Mouse (Mus musculus): ENCODE measurements around the gene Dync1li2. TPM values are rescaled to one million over a fixed set of nuclear protein-coding genes. Genes with fewer than 3 reads are reported as not detected.

The Dync1li2 gene
- 24.1 and 34.4 TPM in 2 replicates for total RNA-seq (2015; ENCODE audit: low replicate concordance)
- 62.9 and 69.6 TPM in 2 replicates for total RNA-seq (2017; ENCODE audit: low replicate concordance)

DNA sequence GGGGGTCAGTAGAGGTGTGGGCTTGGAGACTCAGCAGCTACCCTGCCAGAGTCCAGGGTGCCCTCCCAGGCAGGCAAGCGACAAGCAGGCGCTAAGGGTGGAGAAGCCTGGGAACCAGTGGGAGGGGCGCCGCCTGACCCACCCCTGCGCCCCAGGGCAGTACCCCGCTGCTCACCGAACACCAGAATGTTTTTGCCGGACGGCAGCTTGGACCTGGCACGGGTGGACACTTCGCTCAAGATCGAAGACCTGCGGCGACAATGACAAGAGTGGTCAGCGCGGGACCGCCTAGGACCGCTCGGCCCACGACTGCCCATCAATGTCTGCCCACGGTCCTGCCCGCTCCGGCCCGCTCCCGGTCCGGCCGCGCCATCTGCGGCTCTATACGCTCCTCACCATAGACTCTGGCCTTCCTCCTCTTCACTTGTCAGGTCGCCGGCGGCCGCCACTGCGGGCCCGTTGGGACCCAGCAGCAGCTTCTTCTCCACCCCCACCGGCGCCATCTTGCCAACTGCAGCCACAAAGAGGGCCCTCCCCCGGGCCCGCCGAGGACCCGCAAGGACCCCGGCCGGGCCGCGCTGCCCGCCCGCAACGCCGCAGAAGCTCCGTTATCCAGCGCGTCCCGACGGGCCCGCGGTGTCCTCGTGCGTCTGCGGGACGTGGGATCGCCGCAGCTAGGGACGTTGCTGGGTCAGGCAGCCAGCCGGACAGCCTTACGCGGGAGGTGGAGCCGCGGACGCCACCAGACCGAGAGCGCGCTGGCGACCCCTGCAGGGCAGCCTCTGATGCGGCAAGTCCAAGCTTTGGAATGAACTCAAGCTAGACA is at the start of gene Dync1li2:
Dync1li2 (minus strand) TSS at position 749 of the 826 bp plus-strand sequence.
- peak; percentile 90 for ATAC-seq (replicated peaks; ENCODE audit: low FRiP score, poor library complexity, severe bottlenecking)

DNA sequence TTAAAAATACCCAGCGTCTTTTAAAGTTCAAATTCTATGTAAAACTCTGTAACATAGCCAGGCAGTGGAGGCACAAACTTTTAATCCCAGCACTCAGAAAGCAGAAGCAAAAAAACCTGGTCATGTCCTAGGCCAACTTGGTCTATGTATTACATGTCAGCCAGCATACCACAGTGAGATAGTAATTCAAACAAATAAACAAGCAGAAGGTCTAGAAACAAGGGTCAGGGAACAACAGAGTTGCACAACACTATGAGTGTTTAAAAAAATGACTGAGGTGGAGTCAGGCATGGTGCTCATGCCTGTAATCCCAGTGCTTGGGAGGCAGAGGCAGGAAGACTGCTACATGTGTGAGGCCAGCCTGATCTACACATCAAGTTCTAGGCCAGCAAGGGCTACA is 36.2 kb upstream of the Dync1li2 start:
- ATAC-seq (replicated peaks; ENCODE audit: low FRiP score, poor library complexity, severe bottlenecking), result no peak

GRCm38 (mm10) chr8:104472465-104472864 is 29.6 kb upstream of the Dync1li2 start:
- ATAC-seq (replicated peaks; ENCODE audit: low FRiP score, poor library complexity, severe bottlenecking), result no peak

GRCm38 (mm10) chr8:104467463-104467862 is 24.6 kb upstream of the Dync1li2 start:
- ATAC-seq (replicated peaks; ENCODE audit: low FRiP score, poor library complexity, severe bottlenecking), result no peak

GRCm38 (mm10) chr8:104452177-104452576 is 9.3 kb upstream of the Dync1li2 start:
- peak; percentile 61 for ATAC-seq (replicated peaks; ENCODE audit: low FRiP score, poor library complexity, severe bottlenecking)

- ATAC-seq (replicated peaks; ENCODE audit: low FRiP score, poor library complexity, severe bottlenecking), result no peak
Measured at GRCm38 (mm10) chr8:104448796-104449195, 5.9 kb upstream of the Dync1li2 start.

- ATAC-seq (replicated peaks; ENCODE audit: low FRiP score, poor library complexity, severe bottlenecking), result no peak
Measured at GRCm38 (mm10) chr8:104446016-104446415, 3.2 kb upstream of the Dync1li2 start.

GRCm38 (mm10) chr8:104445248-104445647 is 2.4 kb upstream of the Dync1li2 start:
- ATAC-seq (replicated peaks; ENCODE audit: low FRiP score, poor library complexity, severe bottlenecking), result no peak

- ATAC-seq (replicated peaks; ENCODE audit: low FRiP score, poor library complexity, severe bottlenecking), result no peak
Measured at GRCm38 (mm10) chr8:104443125-104443679, 355 bp upstream of the Dync1li2 start.

- no peak for ATAC-seq (replicated peaks; ENCODE audit: low FRiP score, poor library complexity, severe bottlenecking)
Measured at GRCm38 (mm10) chr8:104441613-104442012, 1.2 kb downstream of the Dync1li2 start.

- no peak for ATAC-seq (replicated peaks; ENCODE audit: low FRiP score, poor library complexity, severe bottlenecking)
Measured at GRCm38 (mm10) chr8:104439461-104439860, 3.4 kb downstream of the Dync1li2 start.

DNA sequence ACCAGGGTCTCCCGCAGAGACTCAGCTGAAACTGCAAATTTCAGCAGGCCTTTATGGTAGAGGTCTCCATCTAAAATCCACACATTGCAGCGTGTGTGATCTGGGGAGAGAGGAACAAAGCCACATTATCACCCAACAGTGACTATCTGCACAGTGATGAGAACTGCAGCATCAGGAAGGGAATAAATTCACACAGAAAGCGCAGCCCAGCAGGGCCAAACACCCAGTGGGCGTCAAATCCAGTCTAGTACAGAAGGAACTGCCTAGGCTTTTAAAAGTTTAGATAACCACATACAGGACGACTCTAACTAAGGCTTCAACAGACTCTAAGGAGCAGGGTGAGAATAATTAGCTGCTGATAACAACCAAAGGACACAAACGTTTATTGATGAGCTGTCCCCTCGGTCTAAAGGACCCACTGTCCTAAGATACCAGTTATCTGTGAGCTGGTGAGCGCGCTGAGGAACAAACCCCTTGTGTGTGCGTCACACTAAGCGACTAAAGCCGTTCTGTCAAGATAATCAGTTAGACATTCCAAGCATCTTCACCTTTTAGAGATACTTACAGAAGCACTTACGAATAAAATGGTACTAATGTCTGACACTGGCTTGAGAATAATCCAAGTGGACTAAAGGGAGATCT is 5.2 kb downstream of the Dync1li2 start:
- ATAC-seq (replicated peaks; ENCODE audit: low FRiP score, poor library complexity, severe bottlenecking), result no peak

DNA sequence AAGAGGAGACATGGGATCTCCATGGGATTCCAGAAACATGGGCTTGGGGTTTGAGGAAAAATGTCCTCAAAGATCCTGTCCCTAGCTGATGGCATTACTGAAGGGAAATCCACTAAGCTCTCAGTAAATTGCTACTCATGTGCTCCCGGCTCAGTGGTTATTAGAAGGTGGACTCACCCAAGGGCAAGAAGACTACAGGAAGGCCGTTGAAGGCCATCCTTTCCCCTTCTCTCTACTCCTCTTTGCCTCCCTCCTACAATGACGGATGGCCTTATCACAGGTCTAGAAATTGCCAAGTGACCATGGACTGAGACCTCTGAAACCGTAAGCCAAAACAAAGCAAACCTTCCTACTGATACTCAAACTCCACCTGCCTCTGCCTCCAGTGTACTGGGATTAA is 6.3 kb downstream of the Dync1li2 start:
- no peak for ATAC-seq (replicated peaks; ENCODE audit: low FRiP score, poor library complexity, severe bottlenecking)

DNA sequence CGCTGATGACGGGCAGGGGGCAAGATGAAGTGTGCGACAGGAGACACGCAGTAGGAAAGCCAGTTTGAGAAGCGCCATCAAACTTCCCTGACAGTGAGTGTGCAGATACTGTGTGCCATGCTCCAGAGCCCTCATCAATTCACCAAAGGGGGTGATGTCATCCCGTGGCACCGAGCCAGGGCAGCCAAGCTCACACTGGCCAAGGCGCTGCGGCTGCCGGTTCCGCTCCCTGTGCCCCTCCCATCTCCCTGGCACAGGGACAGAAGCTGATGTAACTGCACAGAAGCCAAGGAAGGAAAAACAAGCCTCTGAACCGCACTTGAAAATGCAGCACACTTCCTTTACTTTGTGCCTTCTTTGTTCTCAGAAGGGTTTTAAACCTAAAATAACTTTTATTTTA is 6.8 kb downstream of the Dync1li2 start:
- peak; percentile 97 for ATAC-seq (replicated peaks; ENCODE audit: low FRiP score, poor library complexity, severe bottlenecking)

DNA sequence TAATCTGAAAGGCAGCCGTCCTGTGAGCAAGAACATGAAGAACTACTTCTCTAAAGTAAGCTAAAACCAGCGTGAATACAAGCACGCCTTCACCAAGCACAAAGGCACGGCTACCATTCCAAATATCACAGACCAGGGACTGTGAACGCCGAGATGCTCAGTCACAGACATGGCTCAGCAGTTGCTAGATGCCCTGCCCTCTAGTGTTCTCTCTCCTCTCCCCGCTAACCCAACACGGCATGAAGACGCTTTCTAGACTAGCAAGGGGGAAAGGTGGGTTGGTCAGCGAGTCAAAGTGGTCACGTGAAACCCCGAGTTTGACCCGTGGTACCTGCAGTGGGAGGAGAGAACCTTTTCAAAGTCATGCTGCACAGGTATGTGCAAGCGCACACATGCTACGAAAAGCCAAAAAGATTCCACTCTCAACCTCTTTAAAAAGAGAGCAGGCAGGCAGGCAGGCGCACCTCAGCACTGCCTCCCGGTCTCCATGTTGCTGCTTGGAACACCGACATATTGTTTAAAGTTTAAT is 8.0 kb downstream of the Dync1li2 start:
- ATAC-seq (replicated peaks; ENCODE audit: low FRiP score, poor library complexity, severe bottlenecking), result no peak

DNA sequence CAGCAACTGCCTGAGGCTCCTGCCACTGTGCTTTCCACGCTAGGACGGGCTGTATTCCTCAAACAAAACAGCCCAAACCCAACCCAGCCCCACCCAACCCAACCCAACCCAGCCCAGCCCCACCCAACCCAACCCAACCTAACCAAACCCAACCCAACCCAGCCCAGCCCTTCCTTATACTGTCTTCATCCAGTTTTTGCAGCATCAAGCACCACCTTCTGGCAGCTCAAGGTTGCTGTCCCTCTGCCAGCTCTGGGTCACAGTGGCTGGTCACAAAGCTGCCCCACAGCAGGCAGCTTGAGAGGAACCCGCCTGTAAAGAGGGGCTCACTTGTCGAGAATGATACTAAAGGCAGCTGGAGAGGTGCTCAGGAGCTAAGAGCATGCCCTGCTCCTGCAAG is 8.6 kb downstream of the Dync1li2 start:
- 0 out of 2 replicates have a peak, but pooled peaks have one; percentile 20 for ATAC-seq (replicated peaks; ENCODE audit: low FRiP score, poor library complexity, severe bottlenecking)

DNA sequence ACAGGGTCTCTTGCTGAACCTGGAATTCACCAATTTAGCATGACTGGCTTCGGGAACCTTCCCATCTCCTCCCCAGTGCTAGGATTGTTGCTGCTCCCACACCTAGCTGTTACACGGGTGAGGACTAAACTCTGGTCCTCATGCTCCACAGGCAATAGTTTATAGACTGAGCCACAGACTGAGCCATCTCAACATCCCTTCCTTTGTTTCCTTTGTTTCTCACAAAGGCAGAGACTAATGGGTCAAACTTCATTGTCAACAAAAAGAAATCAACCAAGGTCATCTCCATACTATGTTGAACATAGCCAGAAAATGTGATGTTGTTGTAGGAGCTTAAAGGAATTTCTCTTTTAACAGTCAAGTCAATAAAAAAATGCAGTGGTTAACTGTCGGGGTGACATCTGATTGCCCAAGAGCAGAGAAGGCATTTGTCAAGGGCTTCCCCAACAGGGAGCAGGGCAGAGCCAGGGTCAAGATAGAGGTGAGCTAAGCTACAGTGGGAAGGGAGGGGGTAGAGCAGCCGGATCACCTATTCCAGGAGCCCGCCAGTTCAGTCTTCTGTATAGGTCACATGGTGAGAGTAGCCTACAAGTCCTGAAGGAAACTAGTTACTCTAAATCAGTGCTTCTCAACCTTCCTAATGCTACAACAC is 9.5 kb downstream of the Dync1li2 start:
- no peak for ATAC-seq (replicated peaks; ENCODE audit: low FRiP score, poor library complexity, severe bottlenecking)

DNA sequence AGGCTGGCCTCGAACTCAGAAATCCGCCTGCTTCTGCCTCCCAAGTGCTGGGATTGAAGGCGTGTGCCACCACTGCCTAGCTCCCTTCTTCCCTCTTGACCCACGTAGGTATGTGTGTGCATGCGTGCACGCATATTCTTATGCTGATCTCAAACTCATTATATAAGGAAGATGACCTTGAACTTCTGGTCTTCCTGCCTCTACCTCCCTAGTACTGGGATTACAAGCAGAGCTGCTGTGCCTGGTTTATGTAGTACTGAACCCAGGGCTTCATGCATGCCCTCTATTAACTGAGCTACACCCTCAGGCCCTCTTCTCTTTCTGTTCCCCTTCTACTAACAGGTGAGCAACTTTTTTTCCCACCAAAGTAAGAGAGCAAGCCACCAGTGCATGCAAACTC is 10.2 kb downstream of the Dync1li2 start:
- ATAC-seq (replicated peaks; ENCODE audit: low FRiP score, poor library complexity, severe bottlenecking), result no peak

DNA sequence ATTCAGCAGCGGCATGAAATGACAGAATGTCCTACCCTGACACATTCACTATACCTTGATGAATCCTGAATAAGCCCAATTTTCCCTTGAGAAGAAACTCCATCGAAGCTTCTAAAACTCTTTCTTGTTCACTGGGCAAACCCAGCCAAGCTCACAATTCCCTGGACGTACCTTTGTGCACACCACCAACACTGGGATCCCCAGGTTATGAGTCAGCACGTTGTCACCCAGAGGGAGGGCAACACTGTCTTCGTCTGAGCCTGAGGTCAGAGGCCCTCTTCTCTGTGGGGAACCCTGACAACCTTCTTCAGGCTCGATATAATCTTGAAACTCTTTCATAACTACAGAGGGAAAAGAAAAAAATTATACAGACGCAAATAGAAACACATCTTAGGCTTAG is 12.6 kb downstream of the Dync1li2 start:
- no peak for ATAC-seq (replicated peaks; ENCODE audit: low FRiP score, poor library complexity, severe bottlenecking)

DNA sequence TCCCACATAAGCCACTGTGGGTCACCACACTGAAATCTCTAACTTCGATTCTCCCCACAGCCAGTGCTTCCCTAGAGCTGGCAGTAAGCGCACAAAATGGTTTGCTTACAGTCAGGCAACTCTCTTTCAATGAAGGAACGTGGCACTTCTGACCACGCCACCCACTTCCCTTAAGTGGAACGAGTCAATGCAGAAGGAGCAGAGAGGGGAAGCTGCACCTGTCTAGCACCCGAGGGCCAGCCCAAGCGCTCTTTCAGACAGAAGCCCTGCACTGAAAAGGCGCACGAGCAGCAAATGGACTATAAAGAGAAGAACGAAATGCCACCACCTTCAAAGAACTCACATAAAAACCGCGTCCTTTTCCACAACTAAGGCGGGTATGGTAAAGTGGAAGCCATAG is 15.1 kb downstream of the Dync1li2 start:
- ATAC-seq (replicated peaks; ENCODE audit: low FRiP score, poor library complexity, severe bottlenecking), result no peak
